Mouse (Mus musculus): Measurements from ENCODE around the gene Zmym4.
"Not testable (repeated sequence)": the region's sequence is repeated elsewhere in the genome, so short reads cannot be mapped to it uniquely, and the experiment has no call there.

GRCm38 (mm10) chr4:126950801-126951200 is 17.1 kb downstream of the Zmym4 start:
- TF ChIP-seq CTCF (conservative IDR thresholded peaks at IDR 0.05; ENCODE audit: low read length), result peak; percentile 5; the same call in 1 of the 2 replicates
- TF ChIP-seq NANOG, POU5F1 (IDR thresholded peaks at IDR 0.05; ENCODE audit: borderline replicate concordance, low read length): not testable (repeated sequence)

All from E14TG2a.4 (cell line).